Mouse (Mus musculus): Measurements from ENCODE around the gene Coro1c.

DNA sequence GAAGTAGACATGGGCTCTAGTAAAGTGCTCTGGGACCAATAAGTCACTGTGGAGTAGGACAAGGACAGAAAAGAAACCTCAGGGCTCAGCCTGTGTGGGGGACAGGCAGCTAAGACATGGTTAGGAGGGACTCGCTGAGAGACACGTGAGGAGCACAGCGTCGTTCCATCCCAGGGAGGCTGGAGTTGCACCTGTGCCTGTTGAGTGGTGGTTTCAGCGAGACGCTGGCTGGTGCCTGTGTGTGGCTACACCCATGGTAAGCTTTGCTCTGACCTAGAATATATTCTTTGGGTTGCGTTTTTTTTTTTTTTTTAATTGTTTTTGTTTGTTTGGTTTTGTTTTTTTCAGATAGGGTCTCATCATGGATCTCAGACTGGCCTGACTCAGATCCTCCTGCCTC is 32.4 kb downstream of the Coro1c start:
- no peak for TF ChIP-seq USF1 (IDR thresholded peaks at IDR 0.05; ENCODE audit: low read depth, low read length)
- no peak for TF ChIP-seq TAL1 (IDR thresholded peaks at IDR 0.05; ENCODE audit: low read length)
- TF ChIP-seq CTCF (IDR thresholded peaks at IDR 0.05 in 2 of 3, conservative IDR thresholded peaks at IDR 0.05 in 1 of 3; ENCODE audit: control insufficient read depth in 1 of 3, insufficient read depth in 1 of 3, low read depth in 2 of 3, low read length in 3 of 3, poor library complexity in 1 of 3, severe bottlenecking in 1 of 3), result no peak
- TF ChIP-seq EP300 (IDR thresholded peaks at IDR 0.05; ENCODE audit: low read depth in 1 of 2, low read length in 2 of 2), result no peak
- TF ChIP-seq RAD21 (IDR thresholded peaks at IDR 0.05; ENCODE audit: low read depth, low read length), result no peak
- no peak for TF ChIP-seq MXI1 (IDR thresholded peaks at IDR 0.05; ENCODE audit: low read depth, low read length)
- TF ChIP-seq MYC (IDR thresholded peaks at IDR 0.05; ENCODE audit: low read depth, low read length), result no peak
- TF ChIP-seq ZMIZ1 (IDR thresholded peaks at IDR 0.05; ENCODE audit: low read depth, low read length), result no peak

Data from MEL (cell line).